Mouse (Mus musculus) liver, embryonic 14.5 days (tissue): ENCODE data around the gene Rngtt. TPM values are rescaled to one million over a fixed set of nuclear protein-coding genes. Genes with fewer than 3 reads are reported as not detected.

Experiments used
- ATAC-seq: fragments of 200-750 bp; cut with Nextera tagmentation; 2 replicates; pipeline ENCODE4 v1.8.0; 2017; ENCODE audit warnings: moderate number of reproducible peaks, mild to moderate bottlenecking, moderate library complexity; ENCODE audit not compliant: insufficient read depth
- DNase-seq, 3 experiments: peaks; one replicate each; pipeline ENCODE4 v3.0.0-alpha.2; 2012 to 2013; ENCODE audit warnings: low read depth in 3 of 3, low spot score in 3 of 3
- H3K27ac ChIP-seq: fragments of 300-500 bp; sonication (generic); 2 replicates; pipeline ENCODE4 v1.5.1; 2014; ENCODE audit warnings: moderate library complexity, mild to moderate bottlenecking, control low read depth, inconsistent platforms
- H3K27me3 ChIP-seq: fragments of 300-500 bp; sonication (generic); 2 replicates; pipeline ENCODE4 v1.6.1; 2014; ENCODE audit warnings: mild to moderate bottlenecking, low read length, moderate library complexity; ENCODE audit not compliant: control insufficient read depth, insufficient read depth
- H3K36me3 ChIP-seq: fragments of 300-500 bp; sonication (generic); replicated peaks from 2 replicates; pipeline ENCODE4 v1.6.1; 2014; ENCODE audit warnings: low read depth; ENCODE audit not compliant: control insufficient read depth, insufficient read depth
- H3K4me1 ChIP-seq, 2 experiments: fragments of 200-500 bp in 1 of 2; fragments of 300-500 bp in 1 of 2; sonication (generic) in 1 of 2; replicated peaks; 2 replicates each; pipeline ENCODE4 v1.6.1; 2012 to 2014; ENCODE audit warnings: antibody characterized with exemption in 1 of 2, inconsistent platforms in 1 of 2, low read length in 1 of 2; ENCODE audit not compliant: control insufficient read depth in 2 of 2, insufficient read depth in 2 of 2
- H3K4me2 ChIP-seq: fragments of 300-500 bp; sonication (generic); 2 replicates; pipeline ENCODE4 v1.6.1; 2014; ENCODE audit warnings: low read depth, mild to moderate bottlenecking, control low read depth, moderate library complexity
- H3K4me3 ChIP-seq, 2 experiments: fragments of 200-500 bp in 1 of 2; fragments of 300-500 bp in 1 of 2; sonication (generic) in 1 of 2; 2 replicates each; pipeline ENCODE4 v1.5.1; 2012 to 2014; ENCODE audit warnings: low read depth in 2 of 2, low read length in 2 of 2, mild to moderate bottlenecking in 2 of 2, control low read depth in 1 of 2, inconsistent platforms in 1 of 2, moderate library complexity in 1 of 2; ENCODE audit not compliant: insufficient read depth in 1 of 2
- H3K9ac ChIP-seq: fragments of 300-500 bp; sonication (generic); replicated peaks from 2 replicates; pipeline ENCODE4 v1.6.1; 2014; ENCODE audit warnings: mild to moderate bottlenecking, control low read depth, moderate library complexity
- H3K9me3 ChIP-seq: fragments of 300-500 bp; sonication (generic); 2 replicates; pipeline ENCODE4 v1.6.1; 2016; ENCODE audit warnings: low read length, mixed read lengths; ENCODE audit not compliant: control insufficient read depth
- CTCF ChIP-seq: IDR thresholded peaks from 2 replicates; pipeline ENCODE4 v1.5.1; 2016; ENCODE audit warnings: antibody characterized with exemption, low read depth, control low read depth
- EP300 ChIP-seq: IDR thresholded peaks from 2 replicates; pipeline ENCODE4 v1.6.1; 2016; ENCODE audit warnings: antibody characterized with exemption, low read depth
- WGBS: fragments of 180-500 bp; shearing (Covaris S2); extraction: QIAGEN DNeasy Blood & Tissue Kit; methylation state at CpG from one replicate; pipeline ENCODE4 v1.1.7; 2014; ENCODE audit not compliant: insufficient replicate concordance; 5-methylcytosine and 5-hydroxymethylcytosine counted together
- polyA plus RNA-seq, 2 experiments: library from polyadenylated mRNA; depleted of rRNA in 1 of 2; stranded (reverse) in 1 of 2; unstranded in 1 of 2; fragments of >200 nt; fragmentation: Nextera tagmentation in 1 of 2; extraction: Ambion mirVana in 1 of 2; gene quantifications; 2 replicates each; pipeline versions ENCODE4 v1.2.1 to v1.2.3; 2012 to 2014

Rngtt gene
- polyA plus RNA-seq (2012; rRNA removed) (2.5 and 4.3 TPM in 2 replicates), polyA plus RNA-seq (2014; fragmentation: Nextera tagmentation; extraction: Ambion mirVana) (11.3 and 12.6 TPM in 2 replicates)

- no peaks in the 10 kb centered on the region for H3K9me3 ChIP-seq
- H3K27ac ChIP-seq = peak within 1 kb of the TSS; percentile 61
- peak; percentile 92 for ATAC-seq
- H3K4me1 ChIP-seq = peaks cover 11 to 12% of the 10 kb centered on the region in 2 experiments
- peak within 1 kb of the TSS; percentile 89 for H3K9ac ChIP-seq
- DNase-seq = peak; percentile 97 to 98 (median 98)
- 4% methylated on average over 60 of the region's 60 CpGs for WGBS
- TF ChIP-seq CTCF (no peak; the same call in 1 of the 2 replicates), EP300 (no peak)
- peak within 1 kb of the TSS; percentile 93 for H3K4me2 ChIP-seq
- H3K27me3 ChIP-seq = no peaks in the 10 kb centered on the region
- H3K4me3 ChIP-seq = peak within 1 kb of the TSS; percentile 66 to 92
- no peaks in the 10 kb centered on the region for H3K36me3 ChIP-seq
Observed at GRCm38 (mm10) chr4:33309764-33310757, at the start of gene Rngtt. TSS of gene Rngtt (plus strand) at chr4:33310311.

GRCm38 (mm10) chr4:33260311-33260710, 49.8 kb upstream of the Rngtt start:
- Histone ChIP-seq H3K9me3 (no peaks in the 10 kb centered on the region), H3K9ac (no peak overlapping the region), H3K4me3 (no peak overlapping the region), H3K36me3 (no peaks in the 10 kb centered on the region), H3K4me1 (peaks cover 0 to 14% of the 10 kb centered on the region in 2 experiments; a peak in 2 of 4 replicates), H3K27ac (no peak overlapping the region), H3K4me2 (no peak overlapping the region), H3K27me3 (no peaks in the 10 kb centered on the region)
- DNase-seq = no peak
- TF ChIP-seq CTCF = no peak
- no peak for TF ChIP-seq EP300
- ATAC-seq = no peak

GRCm38 (mm10) chr4:33261311-33261753, 48.8 kb upstream of the Rngtt start:
- no peaks in the 10 kb centered on the region for H3K9me3 ChIP-seq
- H3K9ac ChIP-seq = no peak overlapping the region
- ATAC-seq (peak; percentile 71), DNase-seq (no peak)
- WGBS = 30% methylated on average over 7 of the region's 7 CpGs
- H3K4me3 ChIP-seq = no peak overlapping the region
- no peaks in the 10 kb centered on the region for H3K36me3 ChIP-seq
- H3K27ac ChIP-seq = no peak overlapping the region
- no peak overlapping the region for H3K4me2 ChIP-seq
- TF ChIP-seq EP300 = no peak
- no peak; the same call in 1 of the 2 replicates for TF ChIP-seq CTCF
- H3K4me1 ChIP-seq = peaks cover 0 to 14% of the 10 kb centered on the region in 2 experiments; a peak in 2 of 4 replicates
- H3K27me3 ChIP-seq = no peaks in the 10 kb centered on the region

GRCm38 (mm10) chr4:33262897-33263296, 47.2 kb upstream of the Rngtt start:
- Histone ChIP-seq H3K4me2 (no peak overlapping the region), H3K4me3 (no peak overlapping the region), H3K27ac (no peak overlapping the region), H3K36me3 (no peaks in the 10 kb centered on the region), H3K4me1 (peaks cover 0 to 13% of the 10 kb centered on the region in 2 experiments; a peak in 2 of 4 replicates), H3K27me3 (no peaks in the 10 kb centered on the region), H3K9me3 (no peaks in the 10 kb centered on the region; the same call in 1 of the 2 replicates), H3K9ac (no peak overlapping the region)
- DNase-seq = no peak
- WGBS = 48% methylated on average over 1 of the region's 1 CpGs
- TF ChIP-seq CTCF = no peak
- TF ChIP-seq EP300 = no peak
- ATAC-seq = no peak
